14 mouse cellular contexts compared by ENCODE assay signal in the genomic region with DNA sequence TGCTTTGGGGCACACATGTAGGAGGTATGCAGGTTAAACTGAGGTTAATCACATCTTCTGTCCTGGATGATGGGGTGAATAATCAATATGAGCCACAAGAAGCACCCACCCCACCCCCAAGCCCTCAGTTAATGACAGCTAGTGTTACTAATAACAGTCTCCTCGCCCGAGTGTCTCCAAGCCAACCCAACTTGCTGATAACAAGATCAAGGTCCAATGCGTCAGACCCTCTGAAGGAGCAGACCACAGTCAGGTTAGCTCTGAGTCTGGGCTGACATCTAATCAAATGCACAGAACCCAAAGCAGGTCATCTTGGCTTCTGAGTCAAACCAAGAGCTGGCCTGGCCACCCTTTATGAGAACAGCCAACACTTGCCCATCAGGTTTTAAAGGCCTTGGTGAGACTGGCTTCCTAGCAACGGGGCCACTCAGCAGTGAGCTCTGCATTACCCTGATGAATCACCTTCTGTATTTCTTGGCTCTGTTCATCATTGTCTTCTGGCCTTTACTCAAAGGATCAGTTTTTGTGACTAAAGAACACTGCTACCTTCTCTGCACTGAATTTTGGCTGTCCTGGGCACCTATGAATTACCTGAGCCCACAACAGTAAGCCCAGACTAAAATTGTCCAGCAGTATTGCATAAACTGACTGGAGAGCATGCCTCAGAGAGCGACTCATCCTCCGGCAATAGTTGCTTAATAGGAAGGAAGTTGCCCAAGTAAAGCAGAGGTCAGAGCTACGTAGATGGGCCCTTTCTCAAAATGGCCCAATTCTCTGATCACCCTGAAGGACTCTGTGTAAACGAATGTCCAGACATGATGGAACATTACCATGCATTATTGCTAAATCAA. TPM values are rescaled to one million over a fixed set of nuclear protein-coding genes. Genes with fewer than 3 reads are reported as not detected.
DNase-seq lines count a peak whose midpoint lies in the region; ATAC-seq lines count a peak whose summit lies in the region.
"Had no signal": no experiment of that assay in that cellular context is flagged by ENCODE, and none has a peak within 500 bp of the region (broad histone marks: within the 10 kb centered on the region; RNA-seq: fewer than 3 reads in every experiment).

No protein-coding gene starts in this region.

- 0 out of 2 replicates have a peak, but pooled peaks cover 3% of the 10 kb centered on the region for H3K4me1 ChIP-seq in intestine, embryonic 14.5 days (replicated peaks; ENCODE audit: control insufficient read depth, insufficient read depth, low read length)
- H3K4me1 ChIP-seq in stomach, embryonic 15.5 days = no peaks in the 10 kb centered on the region
- H3K4me1 ChIP-seq: embryonic facial prominence, embryonic 13.5 days; limb, embryonic 10.5 days had no signal

- peaks cover 8% of the 10 kb centered on the region for H3K36me3 ChIP-seq in intestine, embryonic 14.5 days (ENCODE audit: control insufficient read depth, insufficient read depth, low read length)
- 0 out of 2 replicates have a peak, but pooled peaks cover 10% of the 10 kb centered on the region for H3K36me3 ChIP-seq in stomach, embryonic 15.5 days

- H3K9me3 ChIP-seq in intestine, embryonic 14.5 days (ENCODE audit: control insufficient read depth, low read length) = no peaks in the 10 kb centered on the region
- no peaks in the 10 kb centered on the region for H3K9me3 ChIP-seq in stomach, embryonic 15.5 days
- H3K9me3 ChIP-seq: embryonic facial prominence, embryonic 13.5 days; limb, embryonic 10.5 days had no signal

- peak; percentile 9 for ATAC-seq in intestine, embryonic 14.5 days (replicated peaks; ENCODE audit: low FRiP score, low TSS enrichment, low read depth)
- ATAC-seq in stomach, embryonic 15.5 days (ENCODE audit: insufficient read depth, low FRiP score, low read depth) = no peak

- 73% methylated on average over 8 of the region's 8 CpGs for WGBS in intestine, embryonic 14.5 days
- WGBS in stomach, embryonic 15.5 days = 57% methylated on average over 8 of the region's 8 CpGs

- H3K27me3 ChIP-seq in intestine, embryonic 14.5 days (replicated peaks; ENCODE audit: control insufficient read depth, insufficient read depth, low read length) = no peaks in the 10 kb centered on the region
- H3K27me3 ChIP-seq in stomach, embryonic 15.5 days (replicated peaks) = no peaks in the 10 kb centered on the region
- H3K27me3 ChIP-seq: CH12.LX; embryonic facial prominence, embryonic 13.5 days had no signal

- intact Hi-C loops in gastrocnemius, postnatal 14 days (cut with DNase I; ENCODE audit: low total_unique reads) = no loop called here

- H3K4me3 ChIP-seq in intestine, embryonic 14.5 days (ENCODE audit: low read depth, low read length) = no peak overlapping the region
- H3K4me3 ChIP-seq in stomach, embryonic 15.5 days (replicated peaks) = no peak overlapping the region
- H3K4me3 ChIP-seq: embryonic facial prominence, embryonic 13.5 days; limb, embryonic 10.5 days had no signal

- no peak overlapping the region for H3K9ac ChIP-seq in intestine, embryonic 14.5 days (ENCODE audit: low read length)
- no peak overlapping the region for H3K9ac ChIP-seq in stomach, embryonic 15.5 days
- H3K9ac ChIP-seq: embryonic facial prominence, embryonic 13.5 days had no signal

- peak overlapping the region; percentile 38 for H3K27ac ChIP-seq in intestine, embryonic 14.5 days (ENCODE audit: low read depth)
- H3K27ac ChIP-seq in stomach, embryonic 15.5 days = peak overlapping the region; percentile 27
- H3K27ac ChIP-seq: embryonic facial prominence, embryonic 13.5 days; limb, embryonic 10.5 days had no signal

- H3K4me2 ChIP-seq in intestine, embryonic 14.5 days (ENCODE audit: low read length) = no peak overlapping the region
- H3K4me2 ChIP-seq in stomach, embryonic 15.5 days = no peak overlapping the region
- H3K4me2 ChIP-seq: embryonic facial prominence, embryonic 13.5 days had no signal

- peak; percentile 25 for DNase-seq in lung, postnatal 25 days (ENCODE audit: low spot score)
- no peak for DNase-seq in lung, postnatal 4 days
- peak; percentile 38 for DNase-seq in adrenal gland, postnatal 25 days
- no peak for DNase-seq in intestine, embryonic 14.5 days (ENCODE audit: low spot score)
- no peak for DNase-seq in embryo, embryonic 11 days
- DNase-seq in gastrocnemius, postnatal 14 days = no peak
- no peak for DNase-seq in cerebellum, adult 11-12 months
- DNase-seq: cerebellum, adult 8-10 months had no signal

RNA-seq across cellular contexts. Expression of a gene that starts 12.7 kb away (rescaled TPM):
- total RNA-seq in adrenal gland, postnatal 25 days (2021) = not detected in 2 replicates
- polyA plus RNA-seq in intestine, embryonic 14.5 days (2014; fragmentation: Nextera tagmentation; extraction: Ambion mirVana) = not detected in 2 replicates
- polyA plus RNA-seq in stomach, embryonic 15.5 days (2015; fragmentation: Nextera tagmentation; extraction: Ambion mirVana) = not detected in 2 replicates
- not detected for total RNA-seq in gastrocnemius, postnatal 14 days (2021)
- total RNA-seq: CH12.LX had no signal
- polyA plus RNA-seq: embryonic facial prominence, embryonic 13.5 days; heart, embryonic 14.5 days; large intestine, adult 2 months had no signal

RNA-seq across cellular contexts. Expression of a gene that starts 15.5 kb away (rescaled TPM):
- total RNA-seq in adrenal gland, postnatal 25 days (2021) = 19.7 and 23.0 TPM in 2 replicates
- polyA plus RNA-seq in intestine, embryonic 14.5 days (2014; fragmentation: Nextera tagmentation; extraction: Ambion mirVana) = 48.3 and 50.0 TPM in 2 replicates
- polyA plus RNA-seq in stomach, embryonic 15.5 days (2015; fragmentation: Nextera tagmentation; extraction: Ambion mirVana) = 33.3 and 35.7 TPM in 2 replicates
- total RNA-seq in gastrocnemius, postnatal 14 days (2021) = 10 to 100 TPM in 1 of 2 experiments, 1 to 10 TPM in 1; 6.7 to 10.7 TPM

RNA-seq across cellular contexts. Expression of a gene that starts 16.5 kb away (rescaled TPM):
- 29.8 and 42.5 TPM in 2 replicates for total RNA-seq in adrenal gland, postnatal 25 days (2021)
- 33.3 and 34.6 TPM in 2 replicates for polyA plus RNA-seq in intestine, embryonic 14.5 days (2014; fragmentation: Nextera tagmentation; extraction: Ambion mirVana)
- 32.2 and 36.3 TPM in 2 replicates for polyA plus RNA-seq in stomach, embryonic 15.5 days (2015; fragmentation: Nextera tagmentation; extraction: Ambion mirVana)
- total RNA-seq in gastrocnemius, postnatal 14 days (2021) = 10 to 100 TPM; 28.0 to 28.3 TPM

RNA-seq across cellular contexts. Expression of a gene that starts 20.4 kb away (rescaled TPM):
- not detected in 2 replicates for total RNA-seq in adrenal gland, postnatal 25 days (2021)
- 0.82 and 1.1 TPM in 2 replicates for polyA plus RNA-seq in intestine, embryonic 14.5 days (2014; fragmentation: Nextera tagmentation; extraction: Ambion mirVana)
- 2.4 and 2.9 TPM in 2 replicates for polyA plus RNA-seq in stomach, embryonic 15.5 days (2015; fragmentation: Nextera tagmentation; extraction: Ambion mirVana)
- not detected for total RNA-seq in gastrocnemius, postnatal 14 days (2021)
- total RNA-seq: CH12.LX had no signal
- polyA plus RNA-seq: embryonic facial prominence, embryonic 13.5 days; heart, embryonic 14.5 days had no signal

RNA-seq across cellular contexts. Expression of a gene that starts 30.6 kb away (rescaled TPM):
- 40.9 and 42.2 TPM in 2 replicates for total RNA-seq in adrenal gland, postnatal 25 days (2021)
- polyA plus RNA-seq in intestine, embryonic 14.5 days (2014; fragmentation: Nextera tagmentation; extraction: Ambion mirVana) = 16.0 and 16.2 TPM in 2 replicates
- 19.7 and 21.3 TPM in 2 replicates for polyA plus RNA-seq in stomach, embryonic 15.5 days (2015; fragmentation: Nextera tagmentation; extraction: Ambion mirVana)
- 10 to 100 TPM in 1 of 2 experiments, 1 to 10 TPM in 1; 8.6 to 10.1 TPM for total RNA-seq in gastrocnemius, postnatal 14 days (2021)

Comparison
In these comparisons a context has a peak if more than half of its experiments do, and no peak if none do; other contexts are left out.
1. DNase-seq: peak in lung, postnatal 25 days (single experiment) and adrenal gland, postnatal 25 days (single experiment); none in lung, postnatal 4 days (0 of 2), intestine, embryonic 14.5 days (single experiment), embryo, embryonic 11 days (single experiment), gastrocnemius, postnatal 14 days (single experiment) and cerebellum, adult 11-12 months (single experiment).